Mouse (Mus musculus) bone marrow macrophage, adult 2 months (primary cell): ENCODE data around the gene Mxra7.

Experiments used
- CTCF ChIP-seq: IDR thresholded peaks from 2 replicates; pipeline ENCODE4 v1.5.1; 2012; ENCODE audit warnings: low read depth, mild to moderate bottlenecking, low read length, moderate library complexity
- POLR2A ChIP-seq: IDR thresholded peaks from 2 replicates; pipeline ENCODE4 v1.6.1; 2012; ENCODE audit warnings: mild to moderate bottlenecking, low read depth, low read length, borderline replicate concordance

- no peak for TF ChIP-seq POLR2A
- TF ChIP-seq CTCF, result no peak
These were observed 12.9 kb downstream of the Mxra7 start for GRCm38 (mm10) chr11:116814884-116815415.
